Mouse (Mus musculus) kidney, embryonic 16.5 days (tissue): ENCODE results near the gene Wdr72. TPM values are rescaled to one million over a fixed set of nuclear protein-coding genes. Genes with fewer than 3 reads are reported as not detected.

Experiments
- ATAC-seq: fragments of 200-750 bp; cut with Nextera tagmentation; 2 replicates; pipeline ENCODE4 v1.8.0; 2017; ENCODE audit warnings: moderate TSS enrichment; ENCODE audit not compliant: low FRiP score, low TSS enrichment
- H3K27ac ChIP-seq: fragments of 300-500 bp; sonication (generic); 2 replicates; pipeline ENCODE4 v1.5.1; 2014; ENCODE audit warnings: low read length
- H3K27me3 ChIP-seq: fragments of 300-500 bp; sonication (generic); 2 replicates; pipeline ENCODE4 v1.6.1; 2014; ENCODE audit warnings: low read length, control low read depth, mixed read lengths; ENCODE audit not compliant: insufficient read depth
- H3K36me3 ChIP-seq: fragments of 300-500 bp; sonication (generic); 2 replicates; pipeline ENCODE4 v1.6.1; 2014; ENCODE audit warnings: low read length, control low read depth, mixed read lengths; ENCODE audit not compliant: insufficient read depth
- H3K4me1 ChIP-seq: fragments of 300-500 bp; sonication (generic); 2 replicates; pipeline ENCODE4 v1.6.1; 2014; ENCODE audit warnings: low read length, control low read depth, mixed read lengths; ENCODE audit not compliant: insufficient read depth
- H3K4me2 ChIP-seq: fragments of 300-500 bp; sonication (generic); replicated peaks from 2 replicates; pipeline ENCODE4 v1.6.1; 2014; ENCODE audit warnings: low read depth, low read length
- H3K4me3 ChIP-seq: fragments of 300-500 bp; sonication (generic); 2 replicates; pipeline ENCODE4 v1.5.1; 2014; ENCODE audit warnings: mild to moderate bottlenecking, low read length
- H3K9ac ChIP-seq: fragments of 300-500 bp; sonication (generic); replicated peaks from 2 replicates; pipeline ENCODE4 v1.6.1; 2014; ENCODE audit warnings: low read length
- H3K9me3 ChIP-seq: fragments of 300-500 bp; sonication (generic); 2 replicates; pipeline ENCODE4 v1.6.1; 2016; ENCODE audit warnings: low read length, control low read depth
- WGBS: fragments of 180-500 bp; shearing (Covaris S2); extraction: QIAGEN DNeasy Blood & Tissue Kit; methylation state at CpG from one replicate; pipeline ENCODE4 v1.1.7; 2014; 5-methylcytosine and 5-hydroxymethylcytosine counted together
- polyA plus RNA-seq: library from polyadenylated mRNA; unstranded; fragments of >200 nt; fragmentation: Nextera tagmentation; extraction: Ambion mirVana; gene quantifications from 2 replicates; pipeline ENCODE4 v1.2.1, GENCODE M21; 2015

The Wdr72 gene
- polyA plus RNA-seq, 1 experiment from 2014 or later = 2.2 TPM

DNA sequence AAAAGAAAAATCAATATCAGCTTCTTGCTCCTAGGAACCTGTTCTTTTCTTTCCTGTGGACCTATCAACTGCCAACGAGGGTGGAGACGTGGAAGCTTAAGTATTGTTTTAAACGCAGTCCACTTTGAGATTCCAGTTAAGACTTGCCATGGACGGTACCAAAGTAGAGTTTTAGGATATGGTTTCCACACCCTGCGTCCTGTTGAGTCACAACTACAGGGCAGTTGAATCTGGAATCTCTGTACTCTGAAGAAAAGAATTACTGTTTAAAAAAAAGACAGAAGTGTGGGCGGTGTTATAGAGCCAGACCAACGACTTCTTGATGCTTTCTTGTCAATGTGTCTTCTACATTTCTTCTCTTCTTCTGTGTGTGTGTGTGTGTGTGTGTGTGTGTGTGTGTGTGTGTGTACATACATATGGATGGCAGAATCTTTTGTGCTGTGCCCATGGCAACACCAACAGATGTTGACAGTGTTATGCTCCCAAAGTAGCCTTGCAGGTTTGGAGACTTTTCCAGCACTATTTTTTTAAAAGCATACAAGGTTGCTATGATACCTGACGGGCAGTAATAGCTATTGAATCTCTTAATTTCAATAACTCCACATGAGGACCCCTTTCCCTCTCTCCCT lies 77.4 kb downstream of the Wdr72 start:
- H3K4me2 ChIP-seq = peak overlapping the region; percentile 22; the same call in 1 of the 2 replicates
- ATAC-seq = no peak
- H3K4me1 ChIP-seq = no peaks in the 10 kb centered on the region
- 62% methylated on average over 8 of the region's 8 CpGs for WGBS
- no peaks in the 10 kb centered on the region for H3K9me3 ChIP-seq
- no peak overlapping the region for H3K4me3 ChIP-seq
- no peak overlapping the region for H3K9ac ChIP-seq
- no peaks in the 10 kb centered on the region for H3K27me3 ChIP-seq
- no peaks in the 10 kb centered on the region for H3K36me3 ChIP-seq
- no peak overlapping the region for H3K27ac ChIP-seq

DNA sequence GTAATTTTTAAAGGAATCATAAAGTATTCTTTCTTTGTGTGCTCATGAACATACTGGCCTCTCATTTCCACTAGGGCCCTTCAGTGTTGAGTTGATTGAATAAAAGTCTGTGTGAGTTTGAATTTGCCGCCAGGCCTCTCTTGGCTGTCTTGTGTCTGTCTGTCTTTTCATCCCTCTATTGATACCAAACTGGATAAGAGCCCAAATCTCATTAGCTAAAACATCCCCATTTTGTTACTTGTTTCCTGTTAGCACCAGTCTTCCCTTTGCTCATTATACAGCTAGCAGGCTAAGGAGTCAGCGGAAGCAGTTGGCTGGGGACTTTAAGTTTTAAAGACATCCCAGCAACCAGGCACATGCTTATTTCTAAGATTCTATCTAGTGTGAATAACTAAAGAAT lies 84.7 kb downstream of the Wdr72 start:
- H3K27me3 ChIP-seq = no peaks in the 10 kb centered on the region
- WGBS = 95% methylated on average over 2 of the region's 2 CpGs

DNA sequence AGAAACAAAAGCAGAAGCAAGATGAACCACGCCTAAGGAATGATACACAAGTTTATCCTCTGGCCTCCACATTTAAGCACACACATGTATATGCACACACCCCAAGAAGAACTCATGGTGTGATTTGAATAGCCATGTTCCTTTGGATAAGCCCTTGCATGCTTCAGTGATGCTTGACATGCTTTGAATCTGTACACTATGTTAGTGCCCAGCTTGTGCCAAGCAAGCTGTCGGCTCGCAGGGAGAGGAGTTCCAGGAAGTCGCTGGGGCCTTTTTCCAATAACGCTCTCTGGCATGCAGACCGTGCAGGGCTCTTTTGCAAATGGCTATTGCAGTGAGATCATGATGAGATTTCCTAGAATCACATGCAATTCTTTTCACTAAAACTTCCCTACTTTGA lies 118.1 kb downstream of the Wdr72 start:
- Histone ChIP-seq H3K4me1 (no peaks in the 10 kb centered on the region), H3K4me3 (no peak overlapping the region), H3K27ac (no peak overlapping the region), H3K9me3 (no peaks in the 10 kb centered on the region; the same call in 1 of the 2 replicates), H3K36me3 (no peaks in the 10 kb centered on the region), H3K4me2 (no peak overlapping the region), H3K27me3 (no peaks in the 10 kb centered on the region), H3K9ac (no peak overlapping the region)
- 73% methylated on average over 6 of the region's 6 CpGs for WGBS
- no peak for ATAC-seq

More for the DNA sequence above, 84.7 kb downstream of the Wdr72 start:
- H3K9ac ChIP-seq = no peak overlapping the region
- H3K9me3 ChIP-seq = no peaks in the 10 kb centered on the region
- H3K4me1 ChIP-seq = no peaks in the 10 kb centered on the region
- H3K36me3 ChIP-seq = no peaks in the 10 kb centered on the region
- no peak overlapping the region for H3K4me2 ChIP-seq
- no peak for ATAC-seq
- no peak overlapping the region for H3K4me3 ChIP-seq
- H3K27ac ChIP-seq = no peak overlapping the region

DNA sequence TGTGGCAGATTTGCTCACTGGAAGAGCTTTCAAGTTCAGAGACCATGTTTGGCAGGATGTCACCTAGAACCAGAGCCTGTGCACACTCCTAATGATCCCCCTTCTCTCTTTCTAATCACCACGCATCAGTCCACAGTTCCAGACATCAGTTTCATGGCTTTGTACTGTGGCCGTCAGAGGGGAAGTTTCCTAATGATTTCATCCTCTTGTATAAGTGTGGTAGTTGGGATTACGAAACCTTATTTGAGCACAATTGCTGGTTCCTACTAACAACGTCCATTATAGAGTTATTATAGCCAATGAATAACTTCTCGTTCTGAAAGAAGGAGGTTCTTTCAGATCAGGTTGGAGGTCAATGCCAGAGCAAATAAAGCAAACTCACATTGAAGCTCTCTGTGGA lies 131.1 kb downstream of the Wdr72 start:
- H3K9ac ChIP-seq = no peak overlapping the region
- H3K27ac ChIP-seq = no peak overlapping the region
- H3K27me3 ChIP-seq = no peaks in the 10 kb centered on the region
- WGBS = 77% methylated on average over 5 of the region's 5 CpGs
- H3K4me2 ChIP-seq = no peak overlapping the region
- no peak overlapping the region for H3K4me3 ChIP-seq
- H3K4me1 ChIP-seq = no peaks in the 10 kb centered on the region
- ATAC-seq = no peak
- no peaks in the 10 kb centered on the region for H3K36me3 ChIP-seq
- no peaks in the 10 kb centered on the region for H3K9me3 ChIP-seq

DNA sequence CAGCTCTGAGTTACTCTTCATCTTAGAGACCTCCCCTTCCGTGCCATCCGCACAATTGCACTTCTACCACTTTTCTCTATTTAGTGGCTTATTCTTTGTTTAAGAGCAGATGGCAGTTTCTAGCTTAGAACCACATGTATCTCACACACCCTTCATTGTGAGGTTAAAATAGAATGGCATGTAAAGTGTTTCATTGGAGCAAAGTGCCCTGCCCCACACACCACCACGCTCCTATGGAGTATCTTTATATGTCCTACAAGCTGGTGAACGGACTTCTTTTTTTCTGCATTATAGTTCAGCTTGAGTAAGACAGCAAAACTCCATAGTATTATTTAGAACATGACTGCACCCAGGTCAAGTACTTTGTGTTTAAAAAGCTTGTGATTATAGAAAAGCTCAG lies 137.9 kb downstream of the Wdr72 start:
- H3K4me1 ChIP-seq = no peaks in the 10 kb centered on the region
- WGBS = 70% methylated on average over 4 of the region's 4 CpGs
- no peak for ATAC-seq

DNA sequence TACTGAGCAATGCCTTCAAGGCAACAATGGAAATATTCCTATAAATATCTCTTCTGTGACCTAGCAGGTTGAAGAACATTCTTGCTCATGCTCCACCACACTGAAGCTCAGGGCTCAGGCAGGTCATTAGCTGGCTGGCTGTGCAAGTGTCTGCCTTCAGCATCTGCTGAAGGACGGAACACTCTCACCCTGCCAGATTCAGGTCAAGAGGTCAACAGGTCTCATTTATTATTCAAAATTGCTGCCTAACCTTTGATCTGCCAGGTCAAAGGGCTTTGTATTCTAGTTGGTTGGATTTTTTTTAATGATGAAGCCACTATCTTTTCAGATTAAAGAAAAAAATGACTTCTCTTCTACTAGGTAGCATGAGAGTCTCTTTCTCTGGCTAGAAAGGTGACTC lies 139.3 kb downstream of the Wdr72 start:
- H3K4me3 ChIP-seq = no peak overlapping the region
- H3K4me1 ChIP-seq = no peaks in the 10 kb centered on the region
- no peak overlapping the region for H3K4me2 ChIP-seq
- 37% methylated on average over 1 of the region's 1 CpGs for WGBS
- no peaks in the 10 kb centered on the region for H3K9me3 ChIP-seq
- no peak for ATAC-seq
- H3K36me3 ChIP-seq = no peaks in the 10 kb centered on the region
- H3K27me3 ChIP-seq = no peaks in the 10 kb centered on the region
- no peak overlapping the region for H3K9ac ChIP-seq
- H3K27ac ChIP-seq = no peak overlapping the region

More for the DNA sequence above, 137.9 kb downstream of the Wdr72 start:
- Histone ChIP-seq H3K36me3 (no peaks in the 10 kb centered on the region), H3K9ac (no peak overlapping the region), H3K9me3 (no peaks in the 10 kb centered on the region), H3K4me3 (no peak overlapping the region), H3K4me2 (no peak overlapping the region), H3K27ac (no peak overlapping the region), H3K27me3 (no peaks in the 10 kb centered on the region)

DNA sequence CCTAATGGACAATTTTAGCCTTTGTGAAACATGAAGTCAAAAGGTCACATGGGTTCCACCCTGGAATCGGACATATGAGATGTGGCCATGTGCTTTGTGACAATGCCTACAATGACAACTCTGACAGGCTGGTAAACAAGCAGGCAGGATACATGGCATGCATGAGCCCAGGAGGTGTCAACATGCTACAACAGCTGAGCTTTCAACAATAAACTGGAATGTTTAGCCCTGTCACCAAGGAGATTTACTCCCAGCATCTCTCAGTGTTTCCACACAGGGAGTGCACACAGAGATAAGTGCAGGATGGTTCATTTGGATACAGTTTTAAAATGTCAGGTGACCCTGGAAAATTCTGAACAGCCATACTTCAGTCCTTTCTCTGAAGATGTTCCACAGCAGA lies 140.4 kb downstream of the Wdr72 start:
- Histone ChIP-seq H3K27ac (no peak overlapping the region), H3K27me3 (no peaks in the 10 kb centered on the region), H3K36me3 (no peaks in the 10 kb centered on the region), H3K9ac (no peak overlapping the region), H3K4me3 (no peak overlapping the region), H3K4me1 (no peaks in the 10 kb centered on the region), H3K9me3 (no peaks in the 10 kb centered on the region), H3K4me2 (no peak overlapping the region)
- no peak for ATAC-seq
- WGBS = 39% methylated on average over 1 of the region's 1 CpGs

DNA sequence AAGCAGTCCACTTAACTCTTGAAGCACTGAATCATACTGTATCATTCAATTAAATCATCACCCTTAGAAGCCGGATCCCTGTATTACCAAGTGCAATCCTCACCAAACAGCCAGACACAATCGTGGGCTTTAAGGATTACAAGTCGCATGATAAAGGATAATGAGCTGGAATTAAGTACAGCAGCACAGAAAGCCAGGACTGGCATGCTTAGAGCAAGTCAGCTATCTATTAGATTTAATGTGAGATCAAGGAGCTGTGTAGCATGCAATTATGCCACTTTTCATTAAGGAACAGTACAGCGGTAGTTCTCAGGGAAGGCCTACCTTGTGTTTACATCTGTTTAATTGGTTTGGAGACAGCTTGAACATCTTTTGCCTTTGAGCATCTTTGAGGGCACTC lies 148.2 kb downstream of the Wdr72 start:
- no peaks in the 10 kb centered on the region for H3K9me3 ChIP-seq
- no peak overlapping the region for H3K27ac ChIP-seq
- H3K27me3 ChIP-seq = no peaks in the 10 kb centered on the region
- 76% methylated on average over 4 of the region's 4 CpGs for WGBS
- H3K9ac ChIP-seq = no peak overlapping the region
- no peak for ATAC-seq
- H3K4me3 ChIP-seq = no peak overlapping the region
- H3K36me3 ChIP-seq = no peaks in the 10 kb centered on the region
- H3K4me1 ChIP-seq = no peaks in the 10 kb centered on the region
- no peak overlapping the region for H3K4me2 ChIP-seq

DNA sequence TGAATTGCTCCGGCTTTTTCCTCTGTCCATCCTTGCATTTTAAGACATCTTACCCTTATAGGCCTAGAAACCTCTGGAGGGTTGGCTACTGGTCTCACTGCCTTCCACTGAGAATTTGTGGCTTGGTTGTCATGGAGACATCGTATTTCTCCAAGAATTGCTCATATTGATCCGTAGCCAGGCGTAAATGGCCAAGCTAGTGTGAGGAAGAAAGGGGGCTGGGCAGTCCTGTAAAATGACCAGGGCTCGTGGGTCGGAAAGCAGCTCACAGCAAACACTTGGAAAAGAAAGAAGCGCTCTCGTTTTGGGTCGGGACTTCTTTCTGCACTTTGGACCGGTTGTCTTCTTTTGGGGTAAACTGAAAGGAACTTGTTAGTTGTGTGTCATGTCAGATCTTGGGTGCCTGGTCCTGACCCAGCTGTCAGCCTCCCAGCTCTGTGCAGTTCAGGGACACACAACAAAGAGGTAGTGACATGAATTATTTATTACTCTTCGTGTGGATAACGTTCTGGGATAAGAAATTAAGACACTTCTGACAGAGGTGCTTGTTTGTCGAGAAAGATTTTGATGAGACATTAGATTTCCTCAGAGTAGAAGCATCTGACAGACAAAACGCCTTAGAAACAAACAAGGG lies 167.7 kb downstream of the Wdr72 start:
- H3K4me1 ChIP-seq = 0 out of 2 replicates have a peak, but pooled peaks cover 4% of the 10 kb centered on the region
- no peaks in the 10 kb centered on the region for H3K36me3 ChIP-seq
- ATAC-seq = no peak
- no peak overlapping the region for H3K4me2 ChIP-seq
- no peak overlapping the region for H3K9ac ChIP-seq
- H3K9me3 ChIP-seq = no peaks in the 10 kb centered on the region
- no peak overlapping the region for H3K27ac ChIP-seq
- 57% methylated on average over 14 of the region's 14 CpGs for WGBS
- H3K4me3 ChIP-seq = no peak overlapping the region
- no peaks in the 10 kb centered on the region for H3K27me3 ChIP-seq

DNA sequence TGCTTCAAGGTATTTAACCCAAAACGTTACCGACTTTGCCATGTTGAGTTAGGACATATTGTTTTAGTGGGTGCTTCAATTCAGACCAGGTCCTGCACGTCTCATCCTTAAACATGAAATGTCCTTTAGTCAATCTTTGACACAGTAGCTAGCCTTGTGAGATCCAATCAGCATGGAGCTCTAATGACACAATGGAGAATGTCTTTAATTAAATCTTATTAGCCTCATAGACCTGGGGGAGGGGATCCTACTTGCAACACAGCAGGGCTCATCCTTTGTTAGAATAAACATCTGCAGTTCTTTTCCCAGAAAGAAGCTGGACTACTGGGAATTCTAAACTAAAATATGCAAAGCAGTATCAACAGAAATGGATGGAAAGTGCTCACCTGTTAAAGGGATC lies 171.9 kb downstream of the Wdr72 start:
- H3K9me3 ChIP-seq = no peaks in the 10 kb centered on the region
- no peak overlapping the region for H3K9ac ChIP-seq
- H3K4me3 ChIP-seq = no peak overlapping the region
- no peaks in the 10 kb centered on the region for H3K36me3 ChIP-seq
- WGBS = 62% methylated on average over 3 of the region's 3 CpGs
- H3K4me1 ChIP-seq = no peaks in the 10 kb centered on the region
- ATAC-seq = no peak
- H3K27me3 ChIP-seq = no peaks in the 10 kb centered on the region
- no peak overlapping the region for H3K27ac ChIP-seq
- H3K4me2 ChIP-seq = no peak overlapping the region
